Mouse (Mus musculus) intestine, embryonic 15.5 days (tissue): ENCODE results near the gene Cfap57. TPM values are rescaled to one million over a fixed set of nuclear protein-coding genes. Genes with fewer than 3 reads are reported as not detected.
A peak's percentile ranks its signal among the peaks of the same experiment; 100 is the strongest.
"Not testable (repeated sequence)": the region's sequence is repeated elsewhere in the genome, so short reads cannot be mapped to it uniquely, and the experiment has no call there.

Experiments used
- ATAC-seq: fragments of 200-750 bp; cut with Nextera tagmentation; 2 replicates; pipeline ENCODE4 v1.8.0; 2017; ENCODE audit warnings: moderate TSS enrichment, moderate library complexity
- H3K27ac ChIP-seq: fragments of 300-500 bp; sonication (generic); 2 replicates; pipeline ENCODE4 v1.5.1; 2015; ENCODE audit warnings: mild to moderate bottlenecking, inconsistent platforms
- H3K27me3 ChIP-seq: fragments of 300-500 bp; sonication (generic); replicated peaks from 2 replicates; pipeline ENCODE4 v1.6.1; 2015; ENCODE audit warnings: inconsistent platforms
- H3K36me3 ChIP-seq: fragments of 300-500 bp; sonication (generic); 2 replicates; pipeline ENCODE4 v1.6.1; 2015; ENCODE audit warnings: inconsistent platforms
- H3K4me1 ChIP-seq: fragments of 300-500 bp; sonication (generic); replicated peaks from 2 replicates; pipeline ENCODE4 v1.6.1; 2015; ENCODE audit warnings: inconsistent platforms
- H3K4me2 ChIP-seq: fragments of 300-500 bp; sonication (generic); replicated peaks from 2 replicates; pipeline ENCODE4 v1.6.1; 2015; ENCODE audit warnings: mild to moderate bottlenecking, inconsistent platforms
- H3K4me3 ChIP-seq: fragments of 300-500 bp; sonication (generic); replicated peaks from 2 replicates; pipeline ENCODE4 v1.5.1; 2015; ENCODE audit warnings: inconsistent platforms
- H3K9ac ChIP-seq: fragments of 300-500 bp; sonication (generic); 2 replicates; pipeline ENCODE4 v1.6.1; 2015; ENCODE audit warnings: inconsistent platforms
- H3K9me3 ChIP-seq: fragments of 300-500 bp; sonication (generic); 2 replicates; pipeline ENCODE4 v1.6.1; 2016; ENCODE audit warnings: inconsistent platforms
- WGBS: fragments of 180-500 bp; shearing (Covaris S2); methylation state at CpG from one replicate; pipeline ENCODE4 v1.1.7; 2015; 5-methylcytosine and 5-hydroxymethylcytosine counted together
- polyA plus RNA-seq: library from polyadenylated mRNA; unstranded; fragments of >200 nt; fragmentation: Nextera tagmentation; extraction: Ambion mirVana; gene quantifications from 2 replicates; pipeline ENCODE4 v1.2.1, GENCODE M21; 2015

The Cfap57 gene
- polyA plus RNA-seq, 1 experiment from 2014 or later: 0.55 TPM

DNA sequence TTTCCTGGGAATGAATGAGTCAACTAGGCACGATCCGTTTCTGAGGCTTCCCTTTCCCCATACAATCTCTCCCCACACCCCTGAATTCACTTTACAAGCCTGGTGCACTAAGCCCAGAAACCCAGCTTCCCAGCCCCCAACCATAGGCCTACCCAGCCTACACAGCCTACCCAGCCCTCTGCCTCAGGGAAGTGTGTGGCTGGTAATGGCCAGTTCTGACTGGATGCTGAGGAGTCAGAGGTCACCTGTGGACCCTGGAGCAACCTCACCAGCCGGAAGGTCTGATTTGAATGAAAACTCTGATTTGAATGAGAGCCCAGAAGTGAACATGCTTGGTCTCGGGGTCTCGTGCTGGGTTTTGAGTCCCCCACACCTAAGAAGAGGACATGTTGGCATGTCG, 92.9 kb downstream of the Cfap57 start:
- Histone ChIP-seq H3K4me3 (peak overlapping the region; percentile 37), H3K36me3 (no peaks in the 10 kb centered on the region), H3K27ac (0 out of 2 replicates have a peak overlapping the region, but pooled peaks have one; percentile 91), H3K27me3 (no peaks in the 10 kb centered on the region), H3K4me1 (peaks cover 12% of the 10 kb centered on the region; the same call in 1 of the 2 replicates), H3K4me2 (peak overlapping the region; percentile 55), H3K9me3 (no peaks in the 10 kb centered on the region), H3K9ac (0 out of 2 replicates have a peak overlapping the region, but pooled peaks have one; percentile 39)
- no peak; the same call in 1 of the 2 replicates for ATAC-seq
- 71% methylated on average over 6 of the region's 6 CpGs for WGBS

DNA sequence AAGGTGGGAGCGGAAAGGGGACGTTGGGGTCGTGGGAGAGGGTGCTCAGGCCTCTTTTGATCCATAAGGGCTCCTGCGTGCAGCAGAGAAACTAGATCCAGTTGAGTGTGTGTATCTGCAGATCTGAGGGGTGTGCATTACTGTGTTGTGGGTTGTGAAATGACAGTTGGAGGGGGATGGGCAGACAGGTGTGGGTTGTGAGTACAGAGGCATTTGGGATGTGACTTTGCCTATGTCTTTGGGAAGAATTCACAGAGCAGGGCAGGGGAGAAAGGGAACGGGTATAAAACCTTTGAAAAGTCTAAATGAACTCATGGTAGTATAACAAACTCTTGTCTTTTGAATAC, 93.3 kb downstream of the Cfap57 start:
- Histone ChIP-seq H3K9ac (peak overlapping the region; percentile 39), H3K4me3 (peak overlapping the region; percentile 37), H3K9me3 (no peaks in the 10 kb centered on the region), H3K27ac (peak overlapping the region; percentile 91), H3K4me2 (peak overlapping the region; percentile 55), H3K4me1 (peaks cover 12% of the 10 kb centered on the region; the same call in 1 of the 2 replicates), H3K27me3 (no peaks in the 10 kb centered on the region), H3K36me3 (no peaks in the 10 kb centered on the region)
- peak; percentile 62 for ATAC-seq
- 28% methylated on average over 5 of the region's 5 CpGs for WGBS

DNA sequence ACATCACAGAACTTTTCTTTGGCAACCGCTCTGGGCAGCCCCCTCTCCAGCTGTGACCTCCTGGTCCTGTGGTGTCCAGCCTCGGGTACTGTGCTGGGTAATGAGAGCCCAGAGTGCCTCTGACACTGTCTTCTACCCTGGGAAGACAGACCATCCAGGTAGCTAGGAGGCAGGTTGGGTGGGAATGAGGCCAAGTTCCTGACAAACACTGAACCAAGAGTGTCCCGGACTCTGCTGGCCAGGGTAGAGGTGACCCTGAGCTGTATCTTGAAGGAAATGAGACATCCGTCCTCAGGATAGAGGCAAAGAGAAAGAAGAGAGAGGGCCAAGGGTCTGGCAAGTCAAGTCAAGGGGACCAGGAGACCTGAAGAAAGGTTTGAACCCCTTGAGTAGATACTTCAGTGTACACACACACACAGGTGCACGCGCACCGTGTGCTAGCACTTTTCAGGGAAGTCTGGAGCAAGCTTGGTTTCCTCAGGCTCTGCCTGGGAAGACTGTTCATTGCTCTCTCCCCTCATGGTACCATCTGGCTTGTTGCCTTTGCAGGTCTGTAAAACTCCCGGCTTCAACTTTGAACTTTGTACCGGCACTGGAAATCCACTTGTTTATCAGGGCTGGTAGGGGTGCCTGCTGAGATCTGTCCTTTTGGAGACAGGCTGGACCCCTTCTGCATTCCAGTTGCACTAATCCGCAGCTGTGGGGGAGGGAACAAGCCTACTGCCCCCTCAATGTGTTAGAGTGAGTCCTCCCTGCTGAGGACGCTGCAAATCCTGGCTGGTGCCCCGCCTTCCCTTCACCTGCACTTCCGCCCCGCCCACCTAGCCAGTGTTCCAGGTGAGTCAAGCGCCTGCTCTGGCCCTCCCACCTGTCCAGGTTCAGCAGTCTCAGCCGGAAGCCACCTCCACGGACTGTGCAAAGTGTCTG, 93.9 kb downstream of the Cfap57 start, which contains the start of gene 2610528J11Rik:
2610528J11Rik (plus strand) TSS at position 592 of the 927 bp plus-strand sequence.
- peak within 1 kb of the TSS; percentile 39 for H3K9ac ChIP-seq

DNA sequence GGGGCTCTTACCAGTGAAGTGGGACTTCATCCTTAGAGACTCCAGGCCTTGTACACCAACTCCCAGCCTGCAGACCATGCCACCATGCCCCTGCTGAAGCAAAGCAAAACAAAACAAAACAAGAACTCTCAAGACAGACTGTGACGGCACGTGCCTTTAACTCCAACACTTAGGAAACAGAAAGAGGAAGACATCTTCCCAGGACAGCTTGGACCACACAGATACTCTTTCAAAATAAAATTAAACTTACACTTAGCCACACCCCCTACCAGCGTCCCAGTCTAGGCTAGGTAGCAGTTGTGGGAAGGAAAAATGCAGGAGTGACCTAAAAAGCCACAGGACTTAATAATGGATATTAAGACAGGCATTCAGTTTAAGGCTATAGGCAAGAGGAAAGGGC, 94.8 kb downstream of the Cfap57 start:
- H3K9ac ChIP-seq: no peak overlapping the region
- H3K9me3 ChIP-seq: no peaks in the 10 kb centered on the region
- H3K4me3 ChIP-seq: no peak overlapping the region
- H3K4me1 ChIP-seq: peaks cover 12% of the 10 kb centered on the region; the same call in 1 of the 2 replicates
- 65% methylated on average over 3 of the region's 3 CpGs for WGBS
- no peak for ATAC-seq
- H3K4me2 ChIP-seq: no peak overlapping the region
- no peak overlapping the region for H3K27ac ChIP-seq
- H3K36me3 ChIP-seq: no peaks in the 10 kb centered on the region
- no peaks in the 10 kb centered on the region for H3K27me3 ChIP-seq

More for the DNA sequence above, 93.9 kb downstream of the Cfap57 start, which contains the start of gene 2610528J11Rik:
- Histone ChIP-seq H3K4me3 (peak within 1 kb of the TSS; percentile 37), H3K4me2 (peak within 1 kb of the TSS; percentile 55), H3K9me3 (no peaks in the 10 kb centered on the region), H3K36me3 (no peaks in the 10 kb centered on the region), H3K27me3 (no peaks in the 10 kb centered on the region), H3K4me1 (peaks cover 12% of the 10 kb centered on the region; the same call in 1 of the 2 replicates), H3K27ac (peak within 1 kb of the TSS; percentile 91)
- peak; percentile 94 for ATAC-seq
- WGBS: 38% methylated on average over 17 of the region's 17 CpGs

DNA sequence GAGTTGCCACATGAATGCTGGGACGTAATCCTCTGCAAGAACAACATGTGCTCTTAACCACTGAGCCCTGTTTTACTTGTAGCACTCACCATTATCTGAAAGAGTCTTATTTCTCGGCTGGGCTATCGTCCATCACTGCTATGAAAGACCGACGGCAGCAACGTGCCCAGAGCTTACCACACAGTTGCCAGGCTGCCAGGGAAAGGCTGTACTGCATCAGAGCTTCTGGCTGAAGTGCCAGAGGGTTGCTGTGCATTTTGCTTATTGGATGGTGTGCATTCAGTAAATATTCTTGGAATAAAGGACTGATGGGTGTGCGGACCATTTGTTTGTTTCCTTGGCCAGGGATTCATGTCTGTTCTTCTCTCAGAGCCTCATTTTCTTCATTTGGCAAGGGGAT, 96.6 kb downstream of the Cfap57 start:
- H3K36me3 ChIP-seq: no peaks in the 10 kb centered on the region
- H3K27ac ChIP-seq: no peak overlapping the region
- H3K9me3 ChIP-seq: no peaks in the 10 kb centered on the region
- no peak overlapping the region for H3K4me3 ChIP-seq
- WGBS: 76% methylated on average over 7 of the region's 7 CpGs
- ATAC-seq: no peak
- H3K27me3 ChIP-seq: no peaks in the 10 kb centered on the region
- peaks cover 12% of the 10 kb centered on the region; the same call in 1 of the 2 replicates for H3K4me1 ChIP-seq
- no peak overlapping the region for H3K9ac ChIP-seq
- H3K4me2 ChIP-seq: no peak overlapping the region

DNA sequence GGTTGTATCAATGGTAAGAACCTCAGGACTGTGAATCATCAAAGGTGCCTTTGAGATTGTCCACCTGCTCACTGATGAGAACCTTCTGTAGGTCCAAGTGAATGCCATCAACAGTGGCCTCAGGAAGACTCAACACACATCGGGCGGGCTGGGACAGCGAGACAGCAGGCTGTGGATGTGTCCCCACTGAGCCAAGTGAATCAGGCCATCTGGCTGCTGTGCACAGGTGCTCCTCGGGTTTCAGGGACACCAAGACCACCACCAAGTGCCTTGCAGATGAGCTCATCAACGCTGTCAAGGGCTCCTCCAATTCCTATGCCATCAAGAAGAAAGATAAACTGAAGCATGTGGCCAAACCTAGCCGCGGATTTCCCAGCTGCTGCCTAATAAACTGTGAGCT, 98.3 kb downstream of the Cfap57 start:
- H3K4me3 ChIP-seq: no peak overlapping the region
- H3K9ac ChIP-seq: no peak overlapping the region
- no peaks in the 10 kb centered on the region for H3K9me3 ChIP-seq
- peaks cover 13% of the 10 kb centered on the region; the same call in 1 of the 2 replicates for H3K4me1 ChIP-seq
- 87% methylated on average over 7 of the region's 7 CpGs for WGBS
- no peaks in the 10 kb centered on the region for H3K27me3 ChIP-seq
- no peak for ATAC-seq
- no peaks in the 10 kb centered on the region for H3K36me3 ChIP-seq
- H3K27ac ChIP-seq: no peak overlapping the region
- H3K4me2 ChIP-seq: no peak overlapping the region

DNA sequence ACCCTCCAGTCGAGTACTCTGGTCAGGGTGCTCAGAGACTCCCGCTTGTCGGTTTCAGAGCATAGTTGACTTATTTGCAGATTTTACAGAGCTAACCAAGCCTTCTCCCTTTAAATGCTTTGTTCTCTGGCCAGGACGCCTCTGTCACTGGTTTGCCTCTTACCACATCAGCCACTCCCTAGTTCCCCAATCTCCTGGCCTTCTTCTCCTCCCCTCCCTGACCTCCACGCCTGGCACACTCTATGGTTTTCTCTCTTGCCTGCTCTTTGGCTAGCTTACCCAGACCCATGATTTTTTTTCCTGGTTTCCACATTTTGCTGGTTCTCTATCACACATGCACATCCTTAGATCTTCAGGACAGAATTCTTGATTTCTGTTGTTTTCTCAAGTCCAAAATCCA, 102.4 kb downstream of the Cfap57 start:
- peak overlapping the region; percentile 92 for H3K27ac ChIP-seq
- ATAC-seq: peak; percentile 34; the same call in 1 of the 2 replicates
- H3K9me3 ChIP-seq: no peaks in the 10 kb centered on the region
- H3K27me3 ChIP-seq: no peaks in the 10 kb centered on the region
- H3K36me3 ChIP-seq: no peaks in the 10 kb centered on the region
- peak overlapping the region; percentile 44 for H3K4me2 ChIP-seq
- H3K9ac ChIP-seq: no peak overlapping the region
- WGBS: 57% methylated on average over 5 of the region's 5 CpGs
- H3K4me1 ChIP-seq: peaks cover 15% of the 10 kb centered on the region; the same call in 1 of the 2 replicates
- no peak overlapping the region for H3K4me3 ChIP-seq

DNA sequence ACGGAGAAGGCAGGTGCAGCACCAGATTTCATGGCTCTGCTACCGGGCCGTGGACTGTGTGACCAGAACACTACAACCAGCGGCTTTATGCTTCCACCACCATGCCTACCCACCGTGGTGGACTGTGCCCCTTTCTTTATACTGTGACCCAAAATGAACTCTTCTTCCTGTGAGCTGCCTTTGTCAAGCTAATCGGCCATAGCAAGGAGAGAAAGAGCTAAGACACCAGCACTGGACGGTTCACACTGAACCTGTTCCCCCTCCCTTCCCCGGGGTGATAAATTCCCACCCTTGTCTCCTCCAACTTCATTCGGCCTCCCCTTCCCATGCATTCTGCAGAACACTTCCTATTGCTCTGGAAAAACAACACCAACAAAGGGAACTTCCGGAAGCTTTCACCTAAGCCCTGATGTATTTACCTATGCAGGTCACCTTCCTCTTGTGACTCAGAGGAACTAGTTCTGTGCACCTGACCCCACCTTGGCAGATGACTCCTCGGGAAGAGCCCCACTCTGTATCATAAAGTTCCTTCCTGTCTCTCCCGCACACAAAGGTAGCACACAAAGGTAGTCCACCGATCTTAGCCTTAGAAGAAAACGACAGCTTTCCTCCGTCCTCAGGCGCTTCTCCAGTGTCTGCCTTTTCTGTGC, 103.0 kb downstream of the Cfap57 start:
- no peak overlapping the region for H3K9ac ChIP-seq
- no peaks in the 10 kb centered on the region for H3K36me3 ChIP-seq
- H3K27me3 ChIP-seq: no peaks in the 10 kb centered on the region
- 32% methylated on average over 16 of the region's 16 CpGs for WGBS
- no peaks in the 10 kb centered on the region for H3K9me3 ChIP-seq
- no peak overlapping the region for H3K4me3 ChIP-seq
- peak overlapping the region; percentile 92 for H3K27ac ChIP-seq
- peak overlapping the region; percentile 44 for H3K4me2 ChIP-seq
- peaks cover 15% of the 10 kb centered on the region; the same call in 1 of the 2 replicates for H3K4me1 ChIP-seq
- ATAC-seq: peak; percentile 54

DNA sequence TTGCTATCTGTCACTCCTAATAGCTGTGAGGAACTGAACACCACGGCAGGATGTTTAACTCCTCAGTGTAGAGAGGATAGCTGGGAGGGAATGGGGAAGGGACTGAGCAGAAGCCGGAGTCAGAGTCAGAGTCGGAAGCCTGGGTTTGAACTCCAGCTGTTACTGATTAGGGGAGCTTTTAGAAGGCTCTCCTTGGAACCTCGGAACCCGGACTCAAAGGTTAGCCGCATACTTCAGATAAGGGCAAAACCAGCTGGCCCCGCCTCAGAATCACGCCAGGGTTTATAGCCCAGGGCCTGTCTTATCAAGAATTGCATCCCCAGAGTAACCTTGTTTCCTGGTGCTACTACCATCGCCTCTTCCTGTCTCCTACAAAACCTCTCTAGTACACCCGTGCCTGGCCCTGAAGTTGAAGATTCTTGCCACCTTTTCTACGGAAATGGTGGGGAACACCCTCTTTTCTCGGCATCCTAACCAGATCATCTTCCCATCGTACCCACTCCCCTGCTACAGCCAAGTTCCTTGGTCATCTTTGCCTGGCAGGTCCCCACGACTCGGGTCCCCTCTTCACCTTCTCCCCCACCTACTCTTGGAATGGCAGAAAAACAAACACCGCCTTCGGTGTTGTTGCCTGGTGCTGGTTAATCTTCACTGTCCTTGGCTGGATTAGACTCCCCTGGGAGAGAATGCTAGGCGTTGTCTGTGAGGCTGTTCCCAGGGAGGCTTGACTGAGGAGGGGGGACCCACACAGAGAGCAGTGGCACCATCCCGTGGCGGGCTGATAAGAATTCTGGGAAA, 103.7 kb downstream of the Cfap57 start:
- WGBS: 15% methylated on average over 20 of the region's 20 CpGs
- Histone ChIP-seq H3K4me1 (peaks cover 15% of the 10 kb centered on the region; the same call in 1 of the 2 replicates), H3K4me3 (no peak overlapping the region), H3K9ac (no peak overlapping the region), H3K36me3 (no peaks in the 10 kb centered on the region), H3K27me3 (no peaks in the 10 kb centered on the region), H3K9me3 (no peaks in the 10 kb centered on the region), H3K27ac (peak overlapping the region; percentile 92), H3K4me2 (peak overlapping the region; percentile 44)
- ATAC-seq: peak; percentile 93

DNA sequence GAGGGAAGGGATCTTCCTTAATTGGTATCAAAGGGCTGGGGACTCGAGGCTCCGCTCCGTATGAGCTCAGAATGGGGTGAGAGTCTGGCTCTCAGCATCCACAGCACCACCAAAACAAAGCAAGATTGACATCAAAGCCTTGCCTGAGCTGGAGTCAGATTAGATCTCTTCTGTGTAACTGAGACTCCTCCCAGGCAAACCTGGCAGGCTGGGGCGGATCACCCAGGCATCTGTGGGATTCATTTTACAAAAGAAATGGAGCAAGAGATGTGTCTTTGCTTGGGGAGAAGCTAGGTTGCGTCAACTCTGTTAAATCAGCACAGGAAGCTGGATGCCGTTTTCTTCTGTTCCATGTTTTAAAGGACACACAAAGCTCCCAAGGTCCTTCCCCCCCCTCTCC, 111.5 kb downstream of the Cfap57 start:
- H3K4me3 ChIP-seq: no peak overlapping the region
- H3K4me2 ChIP-seq: no peak overlapping the region
- no peak overlapping the region for H3K9ac ChIP-seq
- H3K27me3 ChIP-seq: no peaks in the 10 kb centered on the region
- 0 out of 2 replicates have a peak, but pooled peaks cover 3% of the 10 kb centered on the region for H3K4me1 ChIP-seq
- H3K36me3 ChIP-seq: no peaks in the 10 kb centered on the region
- WGBS: 25% methylated on average over 6 of the region's 6 CpGs
- H3K9me3 ChIP-seq: no peaks in the 10 kb centered on the region
- H3K27ac ChIP-seq: no peak overlapping the region
- ATAC-seq: no peak

DNA sequence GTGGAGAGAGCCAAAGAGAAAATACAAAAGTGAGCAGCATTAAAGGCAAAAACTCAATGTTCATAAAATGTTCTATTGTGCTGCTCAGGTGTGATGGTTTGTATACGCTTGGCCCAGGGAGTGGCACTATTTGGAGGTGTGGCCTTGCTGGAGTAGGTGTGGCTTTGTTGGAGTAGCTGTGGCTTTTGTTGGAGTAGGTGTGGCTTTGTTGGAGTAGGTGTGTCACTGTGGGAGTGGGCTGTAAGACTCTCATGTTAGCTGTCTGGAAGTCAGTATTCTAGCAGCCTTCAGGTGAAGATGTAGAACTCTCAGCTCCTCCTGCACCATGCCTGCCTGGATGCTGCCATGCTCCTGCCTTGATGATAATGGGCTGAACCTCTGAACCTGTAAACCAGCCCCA, 113.4 kb downstream of the Cfap57 start:
- H3K4me2 ChIP-seq, H3K4me1 ChIP-seq, ATAC-seq, H3K27ac ChIP-seq, H3K4me3 ChIP-seq, H3K9me3 ChIP-seq, H3K9ac ChIP-seq, H3K36me3 ChIP-seq, H3K27me3 ChIP-seq: not testable (repeated sequence)
- 74% methylated on average over 1 of the region's 1 CpGs for WGBS
